Mouse (Mus musculus): ENCODE measurements around the gene Ostm1. TPM values are rescaled to one million over a fixed set of nuclear protein-coding genes. Genes with fewer than 3 reads are reported as not detected.
A peak's percentile ranks its signal among the peaks of the same experiment; 100 is the strongest.

Ostm1 gene
- total and polyA plus RNA-seq, 2 experiments from 2014 or later, result 13.8 to 20.2 TPM

DNA sequence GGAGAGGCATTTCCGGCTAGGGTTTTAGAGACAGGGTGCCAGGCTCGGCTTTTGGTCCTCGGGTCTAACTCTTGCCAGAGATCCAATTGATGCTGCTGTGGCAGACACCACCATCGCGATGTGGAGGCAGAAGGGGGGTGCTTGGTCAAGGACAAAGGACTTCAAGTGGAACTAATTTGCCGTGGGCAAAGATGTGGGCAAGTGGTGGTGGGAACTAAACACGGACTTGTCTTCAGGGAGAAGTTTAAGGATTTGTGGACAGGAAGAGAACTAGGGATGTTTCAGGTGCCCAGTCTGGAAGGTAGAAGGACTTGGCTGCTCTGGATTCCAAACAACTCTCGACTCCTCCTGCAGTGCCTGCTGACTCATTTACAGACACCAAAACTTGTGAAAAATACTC lies 1.5 kb downstream of the Ostm1 start:
- no peaks in the 10 kb centered on the region for H3K36me3 ChIP-seq (replicated peaks; ENCODE audit: control insufficient read depth, insufficient read depth, low read length)
- H3K9me3 ChIP-seq (replicated peaks; ENCODE audit: control insufficient read depth, low read length), result 0 out of 2 replicates have a peak, but pooled peaks cover 6% of the 10 kb centered on the region
- H3K4me1 ChIP-seq (ENCODE audit: control insufficient read depth, insufficient read depth), result peaks cover 7% of the 10 kb centered on the region; the same call in 1 of the 2 replicates
- ATAC-seq (ENCODE audit: insufficient read depth, low read depth), result no peak
- peaks cover 99% of the 10 kb centered on the region for H3K27me3 ChIP-seq (ENCODE audit: control insufficient read depth, insufficient read depth, low read length)
- no peak overlapping the region for H3K4me2 ChIP-seq (ENCODE audit: low read depth, low read length)
- no peak overlapping the region for H3K27ac ChIP-seq (ENCODE audit: low read depth)
- DNase-seq (ENCODE audit: low spot score), result no peak
- H3K4me3 ChIP-seq (ENCODE audit: low read depth, low read length), result no peak overlapping the region
- H3K9ac ChIP-seq (replicated peaks; ENCODE audit: low read depth, low read length), result no peak overlapping the region
- WGBS, result 3% methylated on average over 8 of the region's 8 CpGs
- TF ChIP-seq EP300 (IDR thresholded peaks at IDR 0.05; ENCODE audit: low read depth) (no peak), CTCF (IDR thresholded peaks at IDR 0.05; ENCODE audit: low read depth) (no peak)

DNA sequence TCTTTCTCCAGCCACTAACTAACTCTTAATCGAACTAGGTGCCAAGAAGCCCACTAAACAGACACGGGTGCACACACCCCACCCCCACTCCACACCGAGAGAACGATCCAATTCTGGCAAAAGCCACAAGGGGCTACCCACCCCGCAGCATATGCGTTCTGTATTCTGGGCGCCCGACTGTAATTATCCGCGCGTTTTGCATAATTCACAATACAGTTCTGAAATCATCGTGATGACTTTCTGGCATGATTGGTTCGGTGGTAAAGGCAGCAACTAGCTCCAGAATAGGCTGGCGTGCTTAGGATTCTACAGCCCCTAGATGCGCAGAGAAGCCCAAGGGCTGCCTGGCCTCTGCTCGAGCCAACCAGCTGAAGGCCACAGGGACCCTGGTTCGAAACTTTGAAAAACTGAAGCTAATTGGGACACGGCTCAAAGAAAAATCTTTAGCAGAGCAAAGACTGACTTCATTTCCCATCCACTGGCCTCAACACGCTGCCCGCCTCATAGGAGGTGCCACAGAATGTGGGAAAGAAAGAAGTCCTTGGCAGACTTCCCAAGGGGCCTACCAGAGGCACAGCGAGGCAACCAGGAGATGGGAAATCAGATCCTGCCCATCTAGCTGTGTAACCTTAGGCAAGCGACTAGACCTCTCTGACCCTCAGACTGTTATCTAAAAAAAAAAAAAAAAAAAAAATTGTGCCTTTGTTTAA lies 2.1 kb downstream of the Ostm1 start:
- no peak overlapping the region for H3K9ac ChIP-seq (replicated peaks; ENCODE audit: low read depth, low read length)
- peaks cover 7% of the 10 kb centered on the region; the same call in 1 of the 2 replicates for H3K4me1 ChIP-seq (ENCODE audit: control insufficient read depth, insufficient read depth)
- no peak for DNase-seq (ENCODE audit: low spot score)
- H3K4me2 ChIP-seq (ENCODE audit: low read depth, low read length), result no peak overlapping the region
- no peak overlapping the region for H3K27ac ChIP-seq (ENCODE audit: low read depth)
- TF ChIP-seq CTCF (IDR thresholded peaks at IDR 0.05; ENCODE audit: low read depth), result no peak
- no peak for TF ChIP-seq EP300 (IDR thresholded peaks at IDR 0.05; ENCODE audit: low read depth)
- H3K4me3 ChIP-seq (ENCODE audit: low read depth, low read length), result no peak overlapping the region
- H3K36me3 ChIP-seq (replicated peaks; ENCODE audit: control insufficient read depth, insufficient read depth, low read length), result no peaks in the 10 kb centered on the region
- H3K9me3 ChIP-seq (replicated peaks; ENCODE audit: control insufficient read depth, low read length), result 0 out of 2 replicates have a peak, but pooled peaks cover 6% of the 10 kb centered on the region
- peaks cover 99% of the 10 kb centered on the region for H3K27me3 ChIP-seq (ENCODE audit: control insufficient read depth, insufficient read depth, low read length)
- 6% methylated on average over 22 of the region's 22 CpGs for WGBS
- no peak for ATAC-seq (ENCODE audit: insufficient read depth, low read depth)

- no peak for DNase-seq (ENCODE audit: low spot score)
- Histone ChIP-seq H3K27ac (ENCODE audit: low read depth) (no peak overlapping the region), H3K36me3 (replicated peaks; ENCODE audit: control insufficient read depth, insufficient read depth, low read length) (no peaks in the 10 kb centered on the region), H3K4me1 (ENCODE audit: control insufficient read depth, insufficient read depth) (peaks cover 7% of the 10 kb centered on the region), H3K27me3 (ENCODE audit: control insufficient read depth, insufficient read depth, low read length) (peaks cover 99% of the 10 kb centered on the region), H3K4me2 (ENCODE audit: low read depth, low read length) (no peak overlapping the region), H3K4me3 (ENCODE audit: low read depth, low read length) (no peak overlapping the region), H3K9me3 (replicated peaks; ENCODE audit: control insufficient read depth, low read length) (0 out of 2 replicates have a peak, but pooled peaks cover 6% of the 10 kb centered on the region), H3K9ac (replicated peaks; ENCODE audit: low read depth, low read length) (no peak overlapping the region)
- TF ChIP-seq CTCF (IDR thresholded peaks at IDR 0.05; ENCODE audit: low read depth), result no peak
- no peak for TF ChIP-seq EP300 (IDR thresholded peaks at IDR 0.05; ENCODE audit: low read depth)
- WGBS, result 3% methylated on average over 8 of the region's 8 CpGs
- no peak for ATAC-seq (ENCODE audit: insufficient read depth, low read depth)
Measured at GRCm38 (mm10) chr10:42587961-42588750, 4.5 kb downstream of the Ostm1 start.

GRCm38 (mm10) chr10:42589505-42589904 lies 5.9 kb downstream of the Ostm1 start:
- Histone ChIP-seq H3K4me3 (ENCODE audit: low read depth, low read length) (no peak overlapping the region), H3K4me2 (ENCODE audit: low read depth, low read length) (no peak overlapping the region), H3K4me1 (ENCODE audit: control insufficient read depth, insufficient read depth) (no peaks in the 10 kb centered on the region; the same call in 1 of the 2 replicates), H3K9me3 (replicated peaks; ENCODE audit: control insufficient read depth, low read length) (0 out of 2 replicates have a peak, but pooled peaks cover 6% of the 10 kb centered on the region), H3K9ac (replicated peaks; ENCODE audit: low read depth, low read length) (no peak overlapping the region), H3K27me3 (ENCODE audit: control insufficient read depth, insufficient read depth, low read length) (peaks cover 99% of the 10 kb centered on the region), H3K36me3 (replicated peaks; ENCODE audit: control insufficient read depth, insufficient read depth, low read length) (no peaks in the 10 kb centered on the region), H3K27ac (ENCODE audit: low read depth) (no peak overlapping the region)
- DNase-seq (ENCODE audit: low spot score), result no peak
- ATAC-seq (ENCODE audit: insufficient read depth, low read depth), result no peak
- TF ChIP-seq CTCF (IDR thresholded peaks at IDR 0.05; ENCODE audit: low read depth) (no peak), EP300 (IDR thresholded peaks at IDR 0.05; ENCODE audit: low read depth) (no peak)
- WGBS, result 9% methylated on average over 5 of the region's 5 CpGs

- Histone ChIP-seq H3K27me3 (ENCODE audit: control insufficient read depth, insufficient read depth, low read length) (peaks cover 97% of the 10 kb centered on the region), H3K36me3 (replicated peaks; ENCODE audit: control insufficient read depth, insufficient read depth, low read length) (no peaks in the 10 kb centered on the region), H3K9me3 (replicated peaks; ENCODE audit: control insufficient read depth, low read length) (0 out of 2 replicates have a peak, but pooled peaks cover 6% of the 10 kb centered on the region), H3K27ac (ENCODE audit: low read depth) (no peak overlapping the region), H3K4me1 (ENCODE audit: control insufficient read depth, insufficient read depth) (no peaks in the 10 kb centered on the region; the same call in 1 of the 2 replicates), H3K4me3 (ENCODE audit: low read depth, low read length) (0 out of 2 replicates have a peak overlapping the region, but pooled peaks have one; percentile 40), H3K9ac (replicated peaks; ENCODE audit: low read depth, low read length) (no peak overlapping the region), H3K4me2 (ENCODE audit: low read depth, low read length) (no peak overlapping the region)
- ATAC-seq (ENCODE audit: insufficient read depth, low read depth) (no peak), DNase-seq (ENCODE audit: low spot score) (no peak)
- WGBS, result 5% methylated on average over 19 of the region's 19 CpGs
- TF ChIP-seq CTCF (IDR thresholded peaks at IDR 0.05; ENCODE audit: low read depth), result no peak
- no peak for TF ChIP-seq EP300 (IDR thresholded peaks at IDR 0.05; ENCODE audit: low read depth)
Measured at GRCm38 (mm10) chr10:42590261-42591184, 6.9 kb downstream of the Ostm1 start.
